Mouse (Mus musculus): ENCODE measurements around the gene Laptm5. TPM values are rescaled to one million over a fixed set of nuclear protein-coding genes. Genes with fewer than 3 reads are reported as not detected.

Gene Laptm5
- total RNA-seq, 2 experiments from 2014 or later, result 24.6 to 30.4 TPM

DNA sequence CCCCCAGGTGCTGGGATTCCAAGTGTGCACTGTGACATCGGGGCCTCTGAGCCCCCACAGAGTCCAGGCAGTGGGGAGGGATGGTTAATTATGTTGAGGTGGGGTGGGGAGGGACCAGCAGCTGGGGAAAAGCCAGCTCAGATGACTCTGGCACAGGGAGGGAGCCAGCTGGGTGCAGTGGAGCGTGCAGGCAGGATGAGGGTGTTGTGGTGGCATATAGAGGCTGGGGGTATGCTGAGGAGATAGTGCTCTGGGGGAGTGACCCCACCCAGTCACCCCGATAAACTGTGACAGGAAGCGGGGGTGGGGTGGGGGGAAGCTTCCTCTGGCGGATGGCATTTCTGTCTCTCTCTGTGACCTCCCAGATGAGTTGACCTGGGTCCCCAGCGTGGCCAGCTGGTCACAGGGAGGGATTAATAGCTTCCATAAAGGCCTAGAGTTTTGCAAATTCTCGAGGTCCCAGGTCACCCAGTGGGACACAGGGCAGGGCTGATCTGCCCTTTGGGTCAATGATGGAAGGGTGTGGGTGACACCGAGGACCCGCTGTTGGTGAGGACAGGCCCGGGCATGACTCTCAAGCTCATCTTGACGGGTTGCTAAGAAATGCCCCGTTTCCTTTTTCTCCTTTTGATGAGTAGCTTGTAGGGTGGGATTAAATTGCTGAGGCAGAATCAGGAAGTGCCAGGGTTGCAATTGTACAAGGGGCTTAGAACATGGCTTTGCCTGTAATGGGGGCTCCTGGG lies 8.2 kb downstream of the Laptm5 start:
- no peak for DNase-seq

DNA sequence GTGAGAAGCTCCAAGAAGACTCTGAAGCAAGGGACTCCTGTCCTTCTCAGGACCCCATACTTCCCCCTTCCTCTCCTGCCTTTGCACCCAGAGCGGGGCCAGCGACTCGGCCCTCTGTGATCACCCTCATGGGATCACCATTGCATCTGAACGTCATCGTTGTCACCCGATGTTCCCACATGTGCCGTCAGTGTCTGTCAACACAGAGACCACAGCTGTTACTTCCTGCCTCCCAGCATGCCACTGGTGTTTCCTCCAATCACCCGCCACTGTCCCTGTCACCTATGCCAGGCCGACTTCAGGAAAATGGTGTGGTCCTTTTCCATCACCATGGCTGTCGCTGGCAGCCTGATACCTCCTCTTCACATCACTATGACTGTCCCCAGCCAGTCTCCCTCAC lies 9.1 kb downstream of the Laptm5 start:
- no peak for DNase-seq

DNA sequence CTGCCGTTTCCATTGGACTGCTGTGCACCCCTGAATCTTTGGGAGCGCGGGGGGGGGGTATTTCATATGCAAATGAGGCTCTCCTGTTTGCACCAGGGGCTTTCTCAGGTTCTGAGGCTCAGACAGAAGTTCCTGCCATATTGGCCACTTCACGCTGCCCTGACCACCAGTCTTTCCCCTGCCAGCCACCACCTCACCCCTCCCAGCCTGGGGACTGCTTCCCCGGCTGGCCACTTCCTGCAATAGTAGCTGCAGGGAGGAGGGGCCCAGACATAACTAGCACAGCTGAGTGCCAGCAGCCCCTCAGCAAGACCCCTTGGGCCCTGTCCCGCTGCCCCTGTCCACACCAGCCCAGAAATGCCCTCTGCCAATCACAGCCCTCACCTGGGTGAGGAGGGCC lies 13.3 kb downstream of the Laptm5 start:
- no peak for DNase-seq

DNA sequence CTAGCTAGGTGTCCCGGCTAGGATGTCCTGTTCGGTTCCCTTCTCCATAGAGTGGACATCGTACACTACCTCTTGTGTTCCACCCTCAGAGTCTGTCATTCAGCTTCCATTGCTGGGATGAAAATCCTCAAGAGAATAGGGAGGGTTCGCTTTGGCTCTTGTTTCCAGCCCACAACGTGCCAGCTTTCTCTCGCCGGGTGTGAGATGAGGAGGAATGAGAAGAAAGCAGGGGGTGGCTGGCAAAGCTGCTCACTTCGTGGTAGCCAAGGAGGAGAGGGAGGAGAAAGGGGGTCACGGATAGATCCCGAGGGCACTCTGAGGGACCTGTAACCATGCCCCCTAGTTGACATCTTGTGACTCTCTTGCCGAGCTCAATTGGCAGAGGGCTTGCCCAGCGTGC lies 14.9 kb downstream of the Laptm5 start:
- DNase-seq, result no peak

DNA sequence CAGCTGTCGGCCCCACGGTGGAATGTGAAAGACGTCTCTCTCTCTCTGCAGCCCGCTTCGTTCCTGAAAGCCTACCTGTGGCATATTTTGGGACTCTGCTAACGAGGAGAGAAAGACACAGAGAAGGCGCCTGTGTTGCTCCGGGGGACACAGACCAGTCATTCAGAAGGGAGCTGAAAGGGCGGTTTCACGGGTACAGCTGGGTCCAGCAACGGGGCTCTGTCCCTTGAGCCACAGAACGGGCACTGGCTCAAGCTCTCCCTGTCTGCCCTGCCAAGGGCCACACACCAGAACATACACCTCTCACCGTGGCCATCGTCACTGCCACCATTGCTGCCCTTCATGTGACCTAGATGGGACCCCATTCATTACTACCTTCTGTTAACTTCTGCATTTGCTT lies 29.7 kb downstream of the Laptm5 start:
- DNase-seq, result no peak

DNA sequence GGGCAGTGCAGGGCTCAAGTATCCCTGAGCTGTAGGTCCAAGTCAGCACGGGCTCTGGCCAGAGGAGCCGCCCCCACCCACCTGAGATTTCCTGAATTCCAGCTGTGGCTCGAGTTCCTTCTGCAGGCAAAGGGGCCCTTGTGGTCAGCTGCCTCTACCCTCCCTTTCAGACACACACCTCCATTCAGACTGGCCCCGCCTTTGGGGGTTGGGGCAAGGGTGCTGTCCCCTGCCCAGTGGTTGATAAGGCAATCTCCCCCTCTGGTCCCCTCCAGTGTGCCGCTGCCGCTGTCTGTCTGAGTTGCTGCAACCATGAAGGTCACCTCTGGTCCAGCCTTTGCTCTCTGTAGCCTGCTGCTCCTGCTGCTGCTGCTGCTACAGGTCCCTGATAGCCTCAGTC lies 31.2 kb downstream of the Laptm5 start, which contains the start of gene Matn1:
Matn1 (plus strand) TSS at position 274 of the 400 bp plus-strand sequence.
- DNase-seq, result no peak

DNA sequence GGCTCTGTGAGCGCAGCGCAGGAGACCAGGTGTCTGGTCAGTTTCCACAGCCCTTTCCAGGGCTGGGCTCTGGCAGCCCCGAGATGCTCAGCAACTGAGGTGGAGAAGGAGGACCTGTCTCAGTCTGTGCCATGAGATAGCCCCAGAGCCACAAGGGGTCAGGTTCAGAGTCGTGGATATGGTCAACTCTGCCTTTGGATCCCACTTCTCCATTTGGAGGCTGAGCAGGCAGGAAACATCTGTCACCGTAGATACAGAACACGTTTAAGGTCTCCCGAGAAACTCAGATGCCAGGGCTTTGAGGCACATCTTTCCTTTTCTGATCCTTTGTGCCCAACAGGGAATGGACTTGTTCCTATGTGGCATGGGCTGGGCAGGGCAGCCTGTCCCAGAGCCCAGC lies 31.9 kb downstream of the Laptm5 start:
- no peak for DNase-seq

DNA sequence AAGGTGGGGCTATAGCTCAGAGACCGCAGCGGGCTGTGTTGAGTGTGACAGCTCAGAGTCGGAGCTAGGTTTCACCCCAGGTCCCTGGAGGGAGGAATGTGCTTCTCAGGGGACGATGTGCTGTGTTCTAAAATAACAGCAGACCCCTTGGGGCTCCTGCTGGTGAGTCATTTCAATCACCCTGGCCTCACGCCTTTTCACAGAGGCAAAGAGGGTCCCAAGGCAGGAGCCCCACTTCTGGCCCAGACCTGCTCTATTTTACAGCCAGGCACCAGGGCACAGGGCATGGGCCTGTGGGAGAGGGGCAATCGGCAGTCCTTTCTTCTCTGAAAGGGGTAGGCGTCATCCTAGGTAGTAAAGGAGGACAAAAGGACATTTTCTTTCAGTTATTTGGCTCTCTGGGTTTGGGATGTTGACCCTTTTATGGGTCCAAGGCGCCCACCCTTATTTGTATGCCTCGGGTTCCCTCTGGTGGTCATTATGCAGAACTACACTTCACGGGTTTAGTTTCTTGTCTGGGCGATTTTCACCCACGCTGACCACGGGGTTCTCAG lies 34.2 kb downstream of the Laptm5 start:
- peak; percentile 19 for DNase-seq

DNA sequence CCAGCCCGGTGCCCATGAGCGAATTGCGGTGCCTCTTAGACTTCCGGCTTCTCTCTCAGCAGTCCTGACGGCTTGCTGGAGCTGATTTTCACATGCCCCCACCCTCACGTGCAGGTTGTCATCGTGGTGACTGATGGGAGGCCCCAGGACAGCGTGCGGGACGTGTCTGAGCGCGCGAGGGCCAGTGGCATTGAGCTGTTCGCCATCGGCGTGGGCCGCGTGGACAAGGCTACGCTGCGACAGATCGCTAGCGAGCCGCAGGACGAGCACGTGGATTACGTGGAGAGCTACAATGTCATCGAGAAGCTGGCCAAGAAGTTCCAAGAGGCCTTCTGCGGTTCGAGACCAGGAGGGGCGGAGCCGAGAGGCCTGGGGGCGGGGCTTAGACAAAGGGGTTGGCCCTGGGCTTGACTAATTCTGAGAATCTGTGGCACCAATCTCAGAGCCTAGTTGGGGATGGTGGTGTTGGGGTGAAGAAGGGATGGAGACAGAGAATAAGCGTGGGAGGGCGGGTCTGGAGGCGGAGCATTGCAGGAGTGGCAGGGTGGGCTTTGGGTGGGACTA lies 37.0 kb downstream of the Laptm5 start:
- DNase-seq, result no peak

DNA sequence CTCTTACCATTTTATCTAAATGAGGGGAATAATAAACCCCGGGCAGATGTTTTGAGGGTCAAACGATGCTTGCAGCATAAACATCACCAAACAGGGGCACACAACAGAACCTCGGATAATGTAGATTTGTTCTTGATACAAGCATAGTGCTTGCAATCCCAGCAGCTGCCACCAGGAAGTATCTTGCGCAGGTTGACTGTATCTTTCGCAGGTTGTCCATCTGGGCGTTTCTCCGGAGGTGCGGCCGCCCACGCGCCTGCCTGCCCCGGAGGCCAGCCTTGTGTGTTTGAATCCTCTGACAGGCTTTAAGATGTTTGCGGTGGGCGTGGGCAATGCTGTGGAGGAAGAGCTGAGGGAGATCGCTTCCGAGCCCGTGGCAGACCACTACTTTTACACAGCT lies 39.6 kb downstream of the Laptm5 start:
- DNase-seq, result peak; percentile 20

DNA sequence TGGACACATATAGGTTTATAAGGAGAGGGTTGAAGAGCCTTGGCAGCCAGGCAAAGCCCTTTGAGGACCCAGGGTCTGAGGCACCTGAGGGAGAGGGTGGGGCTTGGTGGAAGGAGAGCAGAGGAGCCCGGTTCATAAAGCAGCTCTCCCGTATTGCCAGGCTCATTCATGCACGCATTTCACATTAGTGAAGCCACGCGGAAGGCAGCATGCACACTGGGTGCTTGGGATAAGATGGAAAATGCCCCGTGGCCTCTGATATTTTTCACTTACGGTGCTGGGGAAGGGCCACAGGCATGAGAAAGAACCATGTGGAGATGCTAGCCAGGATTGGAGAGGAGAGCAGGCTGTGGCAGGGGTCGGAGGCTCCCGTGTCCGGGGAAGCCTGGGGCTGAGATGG lies 44.2 kb downstream of the Laptm5 start:
- DNase-seq, result no peak

DNA sequence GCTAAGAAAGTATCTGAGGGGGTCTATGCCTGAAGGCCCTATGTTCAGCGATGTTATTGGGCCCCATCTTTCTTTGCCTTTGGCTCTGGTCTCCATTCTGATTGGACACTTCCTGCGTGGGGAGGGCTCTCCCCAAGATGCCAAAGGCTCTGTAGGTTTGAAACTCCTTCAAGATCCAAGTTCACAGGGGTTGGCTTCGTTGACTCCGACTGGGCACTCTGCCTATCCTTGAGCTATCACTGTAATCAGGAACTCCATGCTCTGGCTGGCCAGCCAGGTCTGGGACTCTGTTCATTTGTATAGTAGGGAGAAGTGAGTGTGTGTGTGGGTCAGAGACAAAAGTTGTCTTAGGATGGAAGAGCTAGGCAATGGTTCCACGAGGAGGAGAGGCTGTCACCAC lies 45.9 kb downstream of the Laptm5 start:
- DNase-seq, result no peak

DNA sequence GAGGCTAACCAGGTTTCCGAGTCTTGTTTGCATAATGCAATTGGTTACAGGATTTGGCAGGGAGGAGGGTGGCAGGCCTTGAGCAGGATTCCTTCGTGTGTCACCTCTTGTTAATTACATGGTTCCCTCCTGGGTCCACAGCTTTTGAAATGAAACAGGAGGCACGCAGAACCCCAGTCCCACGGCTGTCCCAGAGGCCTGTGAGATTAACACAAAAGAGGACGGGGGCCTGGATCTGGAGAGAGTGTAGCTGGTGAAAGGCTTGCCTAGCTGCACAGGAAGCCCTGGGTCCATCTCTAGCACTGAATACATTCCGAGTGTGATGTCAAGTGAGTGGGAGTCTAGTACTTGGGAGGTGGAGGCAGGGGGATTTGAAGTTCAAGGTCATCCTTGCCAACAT lies 46.8 kb downstream of the Laptm5 start:
- no peak for DNase-seq

DNA sequence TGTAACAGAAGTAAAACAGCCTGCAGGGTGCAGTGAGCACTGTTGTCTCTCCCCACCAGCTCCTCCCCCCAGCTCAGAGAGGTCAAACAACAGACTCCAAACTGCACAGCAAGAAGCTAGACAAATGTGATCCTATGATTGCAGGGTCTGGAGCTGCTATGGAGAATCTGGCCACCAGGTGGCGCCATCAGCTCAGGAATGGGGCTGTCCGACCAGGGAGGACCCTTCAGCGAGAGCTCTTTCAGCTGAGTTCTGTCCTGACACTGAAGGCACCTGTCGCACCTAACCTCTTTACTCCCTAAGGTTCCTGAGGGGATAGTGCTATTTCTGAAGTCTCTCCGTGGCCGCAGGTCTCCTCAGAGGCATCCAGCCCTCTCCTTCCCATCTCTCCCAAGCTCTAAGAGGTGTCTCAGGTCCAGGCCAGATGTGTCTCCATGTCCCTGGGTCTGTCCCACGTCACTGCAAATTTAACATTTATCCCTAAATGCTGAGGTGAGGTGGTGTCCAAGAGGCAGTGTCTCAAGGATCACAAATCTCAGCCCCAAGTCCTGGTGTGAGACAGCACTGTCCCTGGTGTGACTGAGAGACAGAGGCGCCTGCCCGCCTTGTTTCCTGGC lies 47.3 kb downstream of the Laptm5 start:
- peak; percentile 93 for DNase-seq

DNA sequence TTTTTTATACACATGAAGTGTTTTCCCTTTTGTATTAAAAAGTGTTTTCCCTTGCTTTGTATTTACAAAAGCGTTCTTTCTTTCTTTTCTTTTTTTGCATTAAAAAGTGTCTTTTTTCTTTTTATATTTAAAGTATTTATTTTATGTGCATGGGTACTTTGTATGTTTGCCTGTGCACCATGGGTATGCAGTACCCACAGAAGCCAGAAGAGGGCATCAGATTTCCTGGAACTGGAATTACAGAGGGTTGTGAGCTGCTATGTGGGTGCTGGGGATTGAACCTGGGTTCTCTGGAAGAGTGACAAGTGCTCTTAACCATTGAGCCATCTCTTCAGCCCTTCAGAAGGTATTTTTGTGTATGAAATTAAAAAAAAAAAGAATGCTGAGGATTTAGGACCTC lies 58.4 kb downstream of the Laptm5 start:
- DNase-seq, result no peak

DNA sequence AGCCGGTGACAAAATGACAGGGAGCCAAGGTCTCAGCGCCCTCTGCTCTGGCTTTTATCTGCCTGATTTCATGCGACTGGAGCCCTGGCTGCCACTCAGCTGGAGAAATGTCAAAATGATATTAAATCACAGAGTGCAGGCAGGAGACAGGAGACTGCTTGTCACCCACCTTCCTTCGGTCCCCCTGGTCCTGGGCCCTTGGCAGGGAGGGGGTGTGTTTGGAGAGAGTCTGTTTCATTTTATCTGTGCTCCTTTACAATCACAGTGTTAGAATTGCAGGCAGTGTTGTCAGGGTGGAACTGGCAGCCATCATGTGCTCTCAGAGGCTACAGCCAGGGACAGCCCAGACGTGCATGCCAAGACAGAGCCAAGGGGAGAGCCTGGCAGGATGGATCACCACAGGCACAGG lies 59.5 kb downstream of the Laptm5 start:
- DNase-seq, result peak; percentile 37

DNA sequence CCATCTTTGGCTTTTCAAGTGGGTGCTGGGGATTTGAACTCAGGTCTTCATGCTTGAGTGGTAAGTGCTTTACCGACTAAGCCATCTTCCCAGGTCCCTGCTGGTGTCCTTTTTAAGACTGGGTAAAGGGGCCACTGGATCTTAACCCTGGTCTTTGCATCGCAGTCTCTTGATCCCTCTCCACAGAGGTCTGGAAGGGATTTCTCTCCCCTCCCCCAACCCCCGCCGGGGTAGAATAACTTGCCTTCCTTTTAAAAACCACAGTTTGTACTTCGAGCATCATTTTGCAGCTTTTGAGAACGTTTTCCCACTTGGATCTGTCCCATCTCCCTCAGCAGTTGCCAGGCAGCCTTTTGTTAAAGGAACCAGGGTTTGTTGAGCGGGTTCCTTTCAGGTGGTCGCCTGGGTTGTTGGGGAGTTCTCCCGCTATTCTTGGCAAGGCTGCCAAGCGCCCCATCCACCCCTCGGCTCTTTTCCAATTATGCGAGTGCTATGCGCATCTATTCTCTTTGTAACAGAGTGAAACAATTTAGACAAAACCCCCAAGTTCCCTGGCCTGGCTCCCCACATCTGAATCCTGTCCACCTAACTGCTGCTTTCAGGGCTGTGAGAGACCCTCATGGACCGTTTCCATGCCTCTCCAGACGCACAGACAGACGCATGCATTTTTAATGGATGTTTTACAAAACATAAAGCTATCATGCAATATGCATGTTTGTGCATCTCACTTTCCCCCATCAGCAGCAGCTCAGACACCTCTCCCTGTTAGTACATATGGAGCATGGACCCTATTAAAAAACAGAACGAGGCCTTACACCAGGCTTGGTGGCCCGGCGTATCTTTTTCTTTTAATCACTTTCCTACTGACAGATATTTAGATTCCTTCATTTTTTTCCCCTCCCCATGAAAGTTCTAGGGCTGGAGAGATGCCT lies 60.7 kb downstream of the Laptm5 start:
- no peak for DNase-seq

DNA sequence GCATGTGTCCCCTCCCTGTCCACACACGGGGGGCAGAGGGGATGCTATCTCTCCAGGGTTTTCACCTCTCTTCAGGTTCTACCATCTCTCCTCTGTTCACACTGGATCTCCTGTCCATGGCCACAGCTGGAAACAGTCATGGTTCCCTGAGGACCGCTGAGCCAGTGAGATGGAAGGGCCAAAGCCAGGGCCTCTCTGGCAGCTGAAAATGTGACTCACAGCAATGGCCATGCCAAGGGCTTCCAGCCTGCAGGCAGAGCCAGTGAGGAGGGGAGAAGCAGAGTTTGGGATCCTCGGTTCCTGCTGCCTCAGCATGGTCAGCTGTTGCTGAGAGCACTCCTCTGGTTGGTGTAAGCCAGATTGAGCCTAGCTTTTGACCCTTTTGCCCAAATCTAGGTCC lies 66.1 kb downstream of the Laptm5 start:
- DNase-seq, result no peak

DNA sequence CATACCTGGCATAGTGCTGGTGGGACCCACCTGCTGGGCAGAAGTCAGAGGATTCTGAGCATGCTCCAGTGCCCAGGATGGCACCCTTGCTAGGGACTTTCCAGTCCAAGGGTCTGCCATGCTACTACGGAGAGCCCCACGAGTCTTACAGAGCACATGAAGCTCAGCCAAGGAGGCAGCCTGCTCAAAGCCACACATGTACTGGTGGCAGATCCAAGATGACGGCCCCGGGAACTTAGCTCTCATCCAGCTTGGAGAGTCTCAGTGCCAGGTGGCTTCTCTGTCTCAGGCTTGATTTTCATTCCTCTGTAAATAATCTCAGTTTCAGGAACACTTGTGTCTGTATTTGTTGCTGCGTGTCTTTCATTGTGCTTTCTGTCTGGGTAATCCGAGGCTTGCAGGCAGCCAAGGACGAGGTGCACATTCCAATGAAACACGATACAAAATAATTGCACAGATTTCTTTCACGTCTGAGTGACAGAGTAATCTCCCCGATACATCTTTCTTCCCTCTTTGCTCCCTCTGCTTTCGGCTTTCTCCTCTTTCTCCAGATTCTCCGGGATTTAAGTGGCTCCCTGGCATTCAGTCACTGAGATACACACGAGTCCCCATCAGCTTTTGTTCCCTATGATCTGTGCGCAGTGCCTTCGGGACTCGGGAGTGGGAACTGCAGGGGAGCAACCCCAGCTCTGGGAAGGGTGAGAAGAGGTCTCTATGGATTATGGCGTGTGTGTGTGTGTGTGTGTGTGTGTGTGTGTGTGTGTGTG lies 71.7 kb downstream of the Laptm5 start:
- no peak for DNase-seq

All from adrenal gland, postnatal 10 days (tissue).